Comparison of ENCODE assay signal across 14 mouse cellular contexts in genomic region chr6:38180669-38181068, GRCm38 (mm10). TPM values are rescaled to one million over a fixed set of nuclear protein-coding genes. Genes with fewer than 3 reads are reported as not detected.
DNase-seq lines count a peak whose midpoint lies in the region; ATAC-seq lines count a peak whose summit lies in the region.
"Had no signal": no experiment of that assay in that cellular context is flagged by ENCODE, and none has a peak within 500 bp of the region (broad histone marks: within the 10 kb centered on the region; RNA-seq: fewer than 3 reads in every experiment).

No protein-coding gene starts in this region.

- no peak overlapping the region for H3K9ac ChIP-seq in kidney, embryonic 15.5 days
- no peak overlapping the region for H3K9ac ChIP-seq in embryonic facial prominence, embryonic 15.5 days
- H3K9ac ChIP-seq in limb, embryonic 15.5 days: no peak overlapping the region
- H3K9ac ChIP-seq in stomach, embryonic 14.5 days (replicated peaks; ENCODE audit: low read depth, low read length): no peak overlapping the region
- H3K9ac ChIP-seq: hindbrain, embryonic 15.5 days; neural tube, embryonic 13.5 days had no signal

- no peak overlapping the region for H3K4me3 ChIP-seq in kidney, embryonic 15.5 days (replicated peaks)
- no peak overlapping the region for H3K4me3 ChIP-seq in embryonic facial prominence, embryonic 15.5 days (replicated peaks)
- H3K4me3 ChIP-seq in limb, embryonic 15.5 days: no peak overlapping the region
- no peak overlapping the region for H3K4me3 ChIP-seq in stomach, embryonic 14.5 days (ENCODE audit: low read depth, low read length)
- H3K4me3 ChIP-seq: heart, adult 2 months; hindbrain, embryonic 15.5 days; neural tube, embryonic 13.5 days had no signal

- H3K4me1 ChIP-seq in kidney, embryonic 15.5 days: peaks cover 14% of the 10 kb centered on the region
- H3K4me1 ChIP-seq in embryonic facial prominence, embryonic 15.5 days: peaks cover 9% of the 10 kb centered on the region; the same call in 1 of the 2 replicates
- peaks cover 25% of the 10 kb centered on the region for H3K4me1 ChIP-seq in limb, embryonic 15.5 days
- H3K4me1 ChIP-seq in stomach, embryonic 14.5 days (ENCODE audit: control insufficient read depth, insufficient read depth, low read length): peaks cover 10% of the 10 kb centered on the region; the same call in 1 of the 2 replicates
- H3K4me1 ChIP-seq: hindbrain, embryonic 15.5 days had no signal

- DNase-seq in kidney, postnatal 36 days: no peak
- DNase-seq in layer of hippocampus, adult 9-10 months (ENCODE audit: low spot score): no peak
- DNase-seq in right cerebral cortex, postnatal 4 days: no peak
- DNase-seq: cerebellum, adult 11-12 months; heart, adult 2 months; layer of hippocampus, adult 9-11 months had no signal

- H3K27me3 ChIP-seq in kidney, embryonic 15.5 days: no peaks in the 10 kb centered on the region
- no peaks in the 10 kb centered on the region for H3K27me3 ChIP-seq in embryonic facial prominence, embryonic 15.5 days
- no peaks in the 10 kb centered on the region for H3K27me3 ChIP-seq in limb, embryonic 15.5 days
- no peaks in the 10 kb centered on the region for H3K27me3 ChIP-seq in stomach, embryonic 14.5 days (ENCODE audit: control insufficient read depth, insufficient read depth, low read length)
- H3K27me3 ChIP-seq: hindbrain, embryonic 15.5 days; neural tube, embryonic 13.5 days had no signal

- H3K36me3 ChIP-seq in kidney, embryonic 15.5 days: peaks cover 66% of the 10 kb centered on the region
- H3K36me3 ChIP-seq in embryonic facial prominence, embryonic 15.5 days: peaks cover 20% of the 10 kb centered on the region
- peaks cover 30% of the 10 kb centered on the region for H3K36me3 ChIP-seq in limb, embryonic 15.5 days
- peaks cover 12% of the 10 kb centered on the region for H3K36me3 ChIP-seq in stomach, embryonic 14.5 days (ENCODE audit: control insufficient read depth, insufficient read depth, low read length)

- no peak; the same call in 1 of the 2 replicates for ATAC-seq in kidney, embryonic 15.5 days (replicated peaks; ENCODE audit: low FRiP score)
- ATAC-seq in embryonic facial prominence, embryonic 15.5 days (ENCODE audit: insufficient number of reproducible peaks, low FRiP score, low TSS enrichment, low read depth): no peak
- no peak for ATAC-seq in limb, embryonic 15.5 days (ENCODE audit: insufficient number of reproducible peaks, low FRiP score, low TSS enrichment, low read depth)
- peak; percentile 75; the same call in 1 of the 2 replicates for ATAC-seq in stomach, embryonic 14.5 days (ENCODE audit: insufficient number of reproducible peaks, insufficient read depth, low FRiP score, low read depth)
- ATAC-seq: CD4-positive, CD25-positive, alpha-beta regulatory T cell, adult 4 months; forebrain, embryonic 14.5 days had no signal

- no peak overlapping the region for H3K4me2 ChIP-seq in kidney, embryonic 15.5 days
- H3K4me2 ChIP-seq in embryonic facial prominence, embryonic 15.5 days (replicated peaks): no peak overlapping the region
- no peak overlapping the region for H3K4me2 ChIP-seq in limb, embryonic 15.5 days
- no peak overlapping the region for H3K4me2 ChIP-seq in stomach, embryonic 14.5 days (replicated peaks; ENCODE audit: low read depth, low read length)
- H3K4me2 ChIP-seq: hindbrain, embryonic 15.5 days; neural tube, embryonic 13.5 days had no signal

- peak overlapping the region; percentile 37; the same call in 1 of the 2 replicates for H3K27ac ChIP-seq in kidney, embryonic 15.5 days
- H3K27ac ChIP-seq in embryonic facial prominence, embryonic 15.5 days (replicated peaks): 0 out of 2 replicates have a peak overlapping the region, but pooled peaks have one; percentile 12
- H3K27ac ChIP-seq in limb, embryonic 15.5 days: 0 out of 2 replicates have a peak overlapping the region, but pooled peaks have one; percentile 71
- H3K27ac ChIP-seq in stomach, embryonic 14.5 days (ENCODE audit: low read length): peak overlapping the region; percentile 70; the same call in 1 of the 2 replicates
- H3K27ac ChIP-seq: heart, adult 2 months; hindbrain, embryonic 15.5 days had no signal

- no peaks in the 10 kb centered on the region for H3K9me3 ChIP-seq in kidney, embryonic 15.5 days (replicated peaks)
- no peaks in the 10 kb centered on the region for H3K9me3 ChIP-seq in embryonic facial prominence, embryonic 15.5 days (replicated peaks)
- no peaks in the 10 kb centered on the region for H3K9me3 ChIP-seq in limb, embryonic 15.5 days
- H3K9me3 ChIP-seq in stomach, embryonic 14.5 days (ENCODE audit: control insufficient read depth, low read depth, low read length): peaks cover 6% of the 10 kb centered on the region; the same call in 1 of the 2 replicates
- H3K9me3 ChIP-seq: hindbrain, embryonic 15.5 days; neural tube, embryonic 13.5 days had no signal

- WGBS in kidney, embryonic 15.5 days: 42% methylated on average over 5 of the region's 5 CpGs
- 51% methylated on average over 5 of the region's 5 CpGs for WGBS in embryonic facial prominence, embryonic 15.5 days
- WGBS in limb, embryonic 15.5 days: 58% methylated on average over 5 of the region's 5 CpGs
- 47% methylated on average over 5 of the region's 5 CpGs for WGBS in stomach, embryonic 14.5 days

RNA-seq across cellular contexts. Expression of gene Atp6v0a4, which starts 56.3 kb away (rescaled TPM):
- 12.0 and 12.6 TPM in 2 replicates for polyA plus RNA-seq in kidney, embryonic 15.5 days (2015; fragmentation: Nextera tagmentation; extraction: Ambion mirVana)
- polyA plus RNA-seq in embryonic facial prominence, embryonic 15.5 days (2015; fragmentation: Nextera tagmentation; extraction: Ambion mirVana): 7.3 and 7.8 TPM in 2 replicates
- 4.0 and 6.0 TPM in 2 replicates for polyA plus RNA-seq in limb, embryonic 15.5 days (2015; fragmentation: Nextera tagmentation; extraction: Ambion mirVana)
- polyA plus RNA-seq in stomach, embryonic 14.5 days (2014; fragmentation: Nextera tagmentation; extraction: Ambion mirVana): 3.7 and 5.0 TPM in 2 replicates
- polyA plus RNA-seq: CD4-positive, CD25-positive, alpha-beta regulatory T cell, adult 4 months; forebrain, embryonic 14.5 days had no signal

Comparison
In these comparisons a context has a peak if more than half of its experiments do, and no peak if none do; other contexts are left out.
1. H3K27ac ChIP-seq: peak in every context shown above with its lines; median percentile 71 in limb, embryonic 15.5 days; 70 in stomach, embryonic 14.5 days; 37 in kidney, embryonic 15.5 days; 12 in embryonic facial prominence, embryonic 15.5 days.